Mouse (Mus musculus): ENCODE data around the gene Mlxipl.

GRCm38 (mm10) chr5:135185016-135185415 lies 95.3 kb downstream of the Mlxipl start:
- TF ChIP-seq CTCF (IDR thresholded peaks at IDR 0.05), result no peak
- no peak for TF ChIP-seq POLR2A (IDR thresholded peaks at IDR 0.05; ENCODE audit: insufficient read depth, low read depth, low read length)
- TF ChIP-seq EP300 (IDR thresholded peaks at IDR 0.05; ENCODE audit: insufficient read depth, low read depth, low read length), result no peak
